Mouse (Mus musculus): ENCODE measurements around the gene Gm3250. TPM values are rescaled to one million over a fixed set of nuclear protein-coding genes. Genes with fewer than 3 reads are reported as not detected.
"Not testable (repeated sequence)": the region's sequence is repeated elsewhere in the genome, so short reads cannot be mapped to it uniquely, and the experiment has no call there.

Gene Gm3250
- polyA plus RNA-seq, 1 experiment, result not detected

DNA sequence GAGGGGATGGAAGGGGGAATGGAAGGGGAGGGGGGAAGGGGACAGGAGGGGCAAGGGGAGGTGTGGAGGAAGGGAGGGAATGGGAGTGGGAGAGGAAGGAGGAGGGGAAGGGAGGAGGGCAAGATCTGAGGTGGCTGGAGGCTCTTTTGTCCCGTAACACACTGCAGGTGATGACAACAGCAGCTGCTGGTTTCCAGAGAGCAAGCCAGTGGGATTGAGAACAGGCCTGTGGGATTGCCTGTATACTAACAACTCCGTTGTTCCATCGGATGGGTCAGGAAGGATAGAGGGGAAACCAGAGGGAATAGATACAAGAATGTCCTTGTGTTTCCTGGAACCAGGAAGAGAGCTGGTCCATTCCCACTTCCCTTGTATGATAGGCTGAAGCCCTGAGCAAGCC lies 15.3 kb upstream of the Gm3250 start:
- Histone ChIP-seq H3K4me1 (ENCODE audit: control insufficient read depth, insufficient read depth, low read length) (no peaks in the 10 kb centered on the region), H3K4me3 (replicated peaks; ENCODE audit: extremely low read depth, low read depth, low read length) (no peak overlapping the region)
- TF ChIP-seq CTCF (IDR thresholded peaks at IDR 0.05; ENCODE audit: insufficient read depth, low read length), result no peak
- TF ChIP-seq POLR2A (IDR thresholded peaks at IDR 0.05; ENCODE audit: borderline replicate concordance, extremely low read depth, low read depth, low read length), result no peak
- 27% methylated on average over 3 of the region's 3 CpGs for WGBS
- DNase-seq, result no peak

DNA sequence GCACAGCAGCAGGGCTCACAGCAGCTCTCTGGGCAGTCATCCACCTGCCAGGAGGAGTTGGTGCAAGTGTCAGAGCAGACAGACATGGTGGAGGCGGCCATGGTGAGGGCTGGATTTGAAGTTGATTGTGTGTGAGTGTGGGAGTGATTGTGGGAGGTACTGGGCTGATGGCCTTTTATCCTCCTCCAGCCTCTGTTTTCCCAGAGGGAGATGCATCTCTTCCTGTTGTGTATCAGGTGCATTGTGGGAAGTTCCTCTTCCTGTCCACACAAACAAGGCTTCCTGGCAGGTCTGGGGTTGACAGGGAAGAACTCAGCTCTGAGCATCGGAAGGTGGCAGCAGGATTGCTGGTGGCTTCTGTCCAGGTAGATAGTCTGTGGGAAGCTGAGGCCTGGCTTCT lies 12.6 kb upstream of the Gm3250 start, which contains the start of gene Gm9639:
Gm9639 (minus strand) TSS at position 101 of the 400 bp plus-strand sequence.
- Histone ChIP-seq H3K4me1 (ENCODE audit: control insufficient read depth, insufficient read depth, low read length) (no peaks in the 10 kb centered on the region), H3K4me3 (replicated peaks; ENCODE audit: extremely low read depth, low read depth, low read length) (no peak within 1 kb of the TSS)
- 52% methylated on average over 2 of the region's 2 CpGs for WGBS
- no peak for DNase-seq
- TF ChIP-seq CTCF (IDR thresholded peaks at IDR 0.05; ENCODE audit: insufficient read depth, low read length) (no peak), POLR2A (IDR thresholded peaks at IDR 0.05; ENCODE audit: borderline replicate concordance, extremely low read depth, low read depth, low read length) (no peak)

GRCm38 (mm10) chr10:77788621-77789020 lies 6.3 kb upstream of the Gm3250 start:
- no peak for DNase-seq
- TF ChIP-seq POLR2A (IDR thresholded peaks at IDR 0.05; ENCODE audit: borderline replicate concordance, extremely low read depth, low read depth, low read length) (no peak), CTCF (IDR thresholded peaks at IDR 0.05; ENCODE audit: insufficient read depth, low read length) (no peak)
- WGBS, result 73% methylated on average over 2 of the region's 2 CpGs
- Histone ChIP-seq H3K4me3 (replicated peaks; ENCODE audit: extremely low read depth, low read depth, low read length) (no peak overlapping the region), H3K4me1 (ENCODE audit: control insufficient read depth, insufficient read depth, low read length) (no peaks in the 10 kb centered on the region)

- H3K4me3 ChIP-seq (replicated peaks; ENCODE audit: extremely low read depth, low read depth, low read length); H3K4me1 ChIP-seq (ENCODE audit: control insufficient read depth, insufficient read depth, low read length); DNase-seq: not testable (repeated sequence)
- WGBS, result 13% methylated on average over 1 of the region's 1 CpGs
Observed at GRCm38 (mm10) chr10:77787876-77788275, 5.5 kb upstream of the Gm3250 start, which contains the start of gene Gm7137. Gene Gm7137 (minus strand): TSS chr10:77788200.

DNA sequence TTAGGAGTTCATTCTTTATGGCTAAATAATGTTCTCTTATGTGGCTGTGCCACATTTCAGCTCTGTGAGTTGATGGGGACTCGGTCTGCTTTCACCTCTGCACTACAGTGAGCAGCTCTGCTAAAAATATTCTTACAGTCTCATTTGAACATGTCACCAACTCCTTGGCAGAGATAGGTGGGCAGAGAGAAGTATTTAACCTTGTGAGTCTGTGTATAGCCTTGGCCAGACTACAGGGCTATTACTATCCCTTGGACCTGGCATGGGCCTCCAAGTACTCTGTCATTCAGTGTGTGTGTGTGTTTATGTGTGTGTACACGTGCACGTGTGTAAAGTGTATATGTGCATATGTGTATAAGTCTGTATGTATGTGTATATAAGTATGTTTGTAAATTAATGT lies 1.1 kb upstream of the Gm3250 start:
- H3K4me1 ChIP-seq (ENCODE audit: control insufficient read depth, insufficient read depth, low read length); H3K4me3 ChIP-seq (replicated peaks; ENCODE audit: extremely low read depth, low read depth, low read length): not testable (repeated sequence)
- 78% methylated on average over 2 of the region's 3 CpGs for WGBS

GRCm38 (mm10) chr10:77776844-77777243 lies 5.5 kb downstream of the Gm3250 start, which contains the start of gene Gm7138:
Gene Gm7138 (minus strand): TSS chr10:77776944.
- H3K4me3 ChIP-seq (replicated peaks; ENCODE audit: extremely low read depth, low read depth, low read length); DNase-seq; H3K4me1 ChIP-seq (ENCODE audit: control insufficient read depth, insufficient read depth, low read length): not testable (repeated sequence)
- WGBS, result 78% methylated on average over 1 of the region's 1 CpGs

More for the DNA sequence above, 1.1 kb upstream of the Gm3250 start:
- DNase-seq, result not testable (repeated sequence)

- WGBS, result 84% methylated on average over 3 of the region's 3 CpGs
- not testable (repeated sequence) for H3K4me3 ChIP-seq (replicated peaks; ENCODE audit: extremely low read depth, low read depth, low read length); DNase-seq; H3K4me1 ChIP-seq (ENCODE audit: control insufficient read depth, insufficient read depth, low read length)
Observed at GRCm38 (mm10) chr10:77772142-77772541, 10.2 kb downstream of the Gm3250 start.

- not testable (repeated sequence) for H3K4me3 ChIP-seq (replicated peaks; ENCODE audit: extremely low read depth, low read depth, low read length); H3K4me1 ChIP-seq (ENCODE audit: control insufficient read depth, insufficient read depth, low read length); DNase-seq
- 43% methylated on average over 1 of the region's 1 CpGs for WGBS
Observed at GRCm38 (mm10) chr10:77771225-77771624, 11.1 kb downstream of the Gm3250 start, which contains the start of gene Gm3238. Gene Gm3238 (minus strand): TSS chr10:77771325.

DNA sequence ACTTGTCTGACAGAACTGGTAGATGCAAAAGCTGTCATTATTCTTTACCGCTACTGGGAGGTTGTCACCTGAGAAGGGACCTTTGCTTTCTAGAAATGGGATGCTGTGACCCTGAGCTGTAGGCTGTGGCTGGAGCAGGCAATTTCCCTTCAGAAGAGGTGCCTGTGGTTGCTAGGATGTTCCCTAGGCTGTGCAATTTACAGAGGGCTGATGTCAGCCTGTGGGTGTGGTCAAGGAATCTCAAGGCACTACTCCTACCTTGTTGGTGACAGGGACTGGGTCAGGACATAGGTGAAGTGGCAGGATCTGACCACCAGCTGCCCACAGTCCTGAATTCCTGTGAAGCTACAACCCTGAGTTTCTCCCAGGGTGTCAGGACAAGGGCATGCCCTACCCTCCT lies 12.6 kb downstream of the Gm3250 start:
- no peak for DNase-seq
- WGBS, result 81% methylated on average over 1 of the region's 1 CpGs

GRCm38 (mm10) chr10:77759582-77759981 lies 22.8 kb downstream of the Gm3250 start, which contains the start of gene Gm3233:
Gene Gm3233 (minus strand): TSS chr10:77759682.
- no CpG with 5 or more reads among the region's 1 CpGs for WGBS
- not testable (repeated sequence) for H3K4me1 ChIP-seq (ENCODE audit: control insufficient read depth, insufficient read depth, low read length); DNase-seq; H3K4me3 ChIP-seq (replicated peaks; ENCODE audit: extremely low read depth, low read depth, low read length)

More for the DNA sequence above, 12.6 kb downstream of the Gm3250 start:
- Histone ChIP-seq H3K4me3 (replicated peaks; ENCODE audit: extremely low read depth, low read depth, low read length) (no peak overlapping the region), H3K4me1 (ENCODE audit: control insufficient read depth, insufficient read depth, low read length) (no peaks in the 10 kb centered on the region)
- TF ChIP-seq CTCF (IDR thresholded peaks at IDR 0.05; ENCODE audit: insufficient read depth, low read length), result no peak
- no peak for TF ChIP-seq POLR2A (IDR thresholded peaks at IDR 0.05; ENCODE audit: borderline replicate concordance, extremely low read depth, low read depth, low read length)

- H3K4me3 ChIP-seq (replicated peaks; ENCODE audit: extremely low read depth, low read depth, low read length), result no peak overlapping the region
- DNase-seq, result no peak
- TF ChIP-seq POLR2A (IDR thresholded peaks at IDR 0.05; ENCODE audit: borderline replicate concordance, extremely low read depth, low read depth, low read length), result no peak
- TF ChIP-seq CTCF (IDR thresholded peaks at IDR 0.05; ENCODE audit: insufficient read depth, low read length), result no peak
- H3K4me1 ChIP-seq (ENCODE audit: control insufficient read depth, insufficient read depth, low read length), result no peaks in the 10 kb centered on the region
Observed at GRCm38 (mm10) chr10:77753448-77753847, 28.9 kb downstream of the Gm3250 start.

GRCm38 (mm10) chr10:77752312-77752711 lies 30.0 kb downstream of the Gm3250 start:
- DNase-seq; H3K4me3 ChIP-seq (replicated peaks; ENCODE audit: extremely low read depth, low read depth, low read length): not testable (repeated sequence)

DNA sequence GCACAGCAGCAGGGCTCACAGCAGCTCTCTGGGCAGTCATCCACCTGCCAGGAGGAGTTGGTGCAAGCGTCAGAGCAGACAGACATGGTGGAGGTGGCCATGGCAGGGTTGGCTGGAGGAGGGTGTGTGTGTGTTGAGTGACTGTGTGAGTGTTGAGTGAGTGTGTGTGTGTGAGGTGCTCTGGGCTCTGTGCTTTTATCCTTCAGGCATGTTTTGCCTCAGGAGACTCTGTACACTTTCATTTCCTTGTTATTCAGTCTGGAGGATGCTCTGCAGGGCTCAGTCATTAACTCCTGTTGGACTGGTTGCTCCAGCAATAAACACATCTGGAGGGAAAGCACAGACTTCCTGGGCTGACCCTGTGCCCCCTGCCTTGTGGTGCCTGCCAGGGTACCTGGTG lies 31.1 kb downstream of the Gm3250 start, which contains the start of gene Gm9736:
Gm9736 (minus strand) TSS at position 101 of the 400 bp plus-strand sequence.
- not testable (repeated sequence) for H3K4me3 ChIP-seq (replicated peaks; ENCODE audit: extremely low read depth, low read depth, low read length); DNase-seq; H3K4me1 ChIP-seq (ENCODE audit: control insufficient read depth, insufficient read depth, low read length)
- 63% methylated on average over 1 of the region's 1 CpGs for WGBS

More at GRCm38 (mm10) chr10:77752312-77752711, 30.0 kb downstream of the Gm3250 start:
- WGBS, result 44% methylated on average over 3 of the region's 3 CpGs
- not testable (repeated sequence) for H3K4me1 ChIP-seq (ENCODE audit: control insufficient read depth, insufficient read depth, low read length)

DNA sequence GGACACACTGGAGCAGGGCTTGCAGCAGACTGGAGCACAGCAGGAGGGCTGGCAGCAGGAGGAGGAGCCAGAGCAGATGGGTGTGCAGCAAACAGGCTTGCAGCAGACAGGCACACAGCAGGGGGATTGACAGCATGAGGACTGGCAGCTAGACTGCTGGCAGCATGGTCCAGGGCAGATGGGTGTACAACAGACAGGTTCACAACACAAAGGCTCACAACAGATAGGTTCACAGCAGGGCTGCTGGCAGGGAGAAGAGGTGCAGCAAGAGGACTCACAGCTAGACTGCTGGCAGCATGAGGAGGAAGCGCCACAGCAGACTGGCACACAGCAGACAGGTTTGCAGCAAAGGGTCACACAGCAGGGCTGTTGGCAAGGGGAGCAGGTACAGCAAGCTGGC lies 31.7 kb downstream of the Gm3250 start:
- not testable (repeated sequence) for H3K4me3 ChIP-seq (replicated peaks; ENCODE audit: extremely low read depth, low read depth, low read length); H3K4me1 ChIP-seq (ENCODE audit: control insufficient read depth, insufficient read depth, low read length); DNase-seq
- WGBS, result 80% methylated on average over 1 of the region's 1 CpGs

Measured in lung, adult 2 months (tissue).